Mouse (Mus musculus) ovary, postnatal 10 days (tissue): ENCODE measurements around the gene Lnx1.

Experiments
- DNase-seq: peaks from one replicate; pipeline ENCODE4 v3.0.0; 2022; ENCODE audit warnings: low spot score

Gene Lnx1

DNA sequence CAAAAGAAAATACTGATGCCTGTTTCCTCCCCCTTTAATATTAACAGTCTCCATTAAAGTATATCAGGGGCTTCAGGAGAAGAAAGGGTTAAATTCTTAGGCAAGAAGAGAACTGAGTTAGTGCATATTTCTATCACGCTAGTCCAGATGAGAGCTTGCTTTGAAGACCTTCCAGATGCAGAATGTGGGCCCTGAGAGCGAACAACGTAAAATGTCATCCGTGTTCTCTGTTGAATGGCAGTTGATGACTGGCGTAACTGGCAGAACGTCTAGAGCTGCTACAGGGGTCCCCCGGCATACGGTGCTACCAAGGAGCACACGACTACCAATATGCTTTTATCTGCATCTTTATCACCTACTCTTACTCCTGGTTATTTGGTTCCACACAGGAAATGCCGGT is 100.3 kb downstream of the Lnx1 start:
- no peak for DNase-seq

DNA sequence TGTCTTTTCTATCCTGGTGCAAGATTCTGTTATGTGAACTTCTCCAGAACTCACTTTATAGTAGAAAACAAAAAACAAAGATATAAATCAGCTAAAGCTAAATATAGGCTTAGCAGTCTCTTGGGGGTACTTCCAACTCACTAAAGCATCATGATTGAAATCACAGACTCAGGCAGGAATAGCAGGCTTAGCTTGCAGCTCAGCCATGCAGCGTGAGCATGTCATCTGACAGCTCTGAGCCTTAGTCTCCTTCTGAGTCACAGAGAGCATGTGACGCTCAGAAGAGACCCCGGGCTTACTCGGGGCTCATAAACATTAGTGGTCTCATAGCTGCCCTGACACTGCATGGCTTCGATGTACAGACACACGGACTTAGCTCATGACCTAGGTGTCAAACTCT is 100.7 kb downstream of the Lnx1 start:
- DNase-seq: no peak

DNA sequence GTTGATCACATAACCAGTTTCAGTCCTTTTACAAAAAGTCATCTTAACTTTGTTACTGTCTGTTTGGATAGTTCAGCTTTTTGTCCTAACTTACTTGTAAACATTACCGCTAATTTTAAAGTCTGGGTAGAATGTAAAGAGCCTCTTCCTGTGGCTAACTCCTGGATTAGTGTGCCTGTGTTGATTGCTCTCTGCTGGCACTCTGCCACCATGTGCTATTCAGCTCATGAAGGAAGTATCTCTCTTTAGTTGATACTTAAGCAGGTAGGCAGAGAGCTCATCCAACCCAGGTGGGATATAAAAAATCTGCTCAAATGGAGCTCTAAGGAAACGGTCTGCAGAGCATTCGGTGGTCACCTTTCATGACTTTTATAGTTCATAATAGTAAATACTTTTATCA is 101.5 kb downstream of the Lnx1 start:
- no peak for DNase-seq

DNA sequence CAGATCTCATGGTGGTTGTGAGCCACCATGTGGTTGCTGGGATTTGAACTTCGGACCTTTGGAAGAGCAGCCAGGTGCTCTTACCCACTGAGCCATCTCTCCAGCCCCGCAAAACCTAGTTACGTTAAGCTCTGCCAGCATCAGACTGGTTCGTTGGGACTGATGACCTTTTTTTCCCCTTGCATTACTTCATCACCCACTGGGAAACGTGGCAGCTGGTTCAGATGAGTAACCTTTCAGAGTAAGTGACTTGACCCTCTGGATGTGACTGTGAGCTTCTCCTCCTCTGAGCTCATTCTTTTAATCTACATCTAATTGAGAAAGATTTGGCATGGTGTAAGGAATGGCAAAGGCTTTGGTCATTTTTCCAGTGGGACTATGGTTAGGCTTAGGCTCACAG is 102.7 kb downstream of the Lnx1 start:
- DNase-seq: no peak

DNA sequence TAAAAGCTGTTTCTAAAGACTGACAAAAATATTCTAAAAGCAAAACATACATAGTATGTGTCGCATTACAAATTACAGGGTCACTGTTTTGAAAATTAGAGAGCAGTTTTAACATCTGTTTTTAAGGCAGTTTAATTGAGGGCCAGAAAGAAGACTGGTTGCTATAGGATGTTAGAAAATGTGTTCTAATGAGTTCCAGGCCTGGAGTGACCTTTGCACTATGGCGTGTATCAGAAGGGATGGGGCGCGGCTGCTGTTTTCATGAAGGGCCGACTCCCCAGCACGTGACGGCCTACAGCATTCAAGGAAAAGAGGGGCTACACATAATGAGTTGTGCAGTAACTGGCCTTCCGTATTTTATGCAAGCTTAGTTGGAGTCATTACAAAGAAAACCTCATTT is 109.6 kb downstream of the Lnx1 start:
- DNase-seq: no peak

DNA sequence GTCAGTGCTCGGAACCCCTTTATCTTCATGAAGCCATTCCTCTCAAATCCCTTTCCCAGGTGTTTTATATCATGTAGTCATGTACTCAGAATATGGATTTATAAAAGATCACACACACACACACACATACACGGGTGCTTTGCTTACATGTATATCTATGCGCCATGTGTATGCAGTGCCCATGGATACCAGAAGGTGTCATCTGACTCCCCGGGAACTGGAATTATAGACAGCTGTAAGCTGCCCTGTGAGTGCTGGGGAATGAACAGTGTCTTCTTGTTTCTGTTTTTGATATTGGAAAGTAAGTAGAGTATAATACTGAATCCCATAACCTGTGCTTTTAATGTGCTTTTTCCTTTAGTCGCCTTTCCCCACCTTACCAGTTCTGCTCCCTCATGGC is 111.3 kb downstream of the Lnx1 start:
- DNase-seq: no peak

DNA sequence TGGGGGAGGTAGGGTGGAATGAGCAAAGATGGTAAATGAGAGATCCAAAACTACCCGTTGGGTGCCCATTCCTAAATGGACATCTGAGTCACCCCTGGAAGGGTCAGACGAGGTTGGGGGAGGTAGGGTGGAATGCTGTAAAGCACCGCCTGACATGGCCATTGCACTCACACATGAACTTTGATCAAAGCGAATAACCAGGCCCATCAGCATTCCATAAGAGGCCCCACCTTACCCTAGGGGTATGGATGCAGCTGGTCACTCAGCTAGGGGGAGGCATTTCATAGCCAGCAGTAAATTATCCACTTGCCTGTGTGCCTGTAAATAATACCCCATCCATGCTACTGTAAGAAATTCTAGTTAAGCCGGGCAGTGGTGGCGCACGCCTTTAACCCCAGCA is 113.6 kb downstream of the Lnx1 start:
- no peak for DNase-seq

DNA sequence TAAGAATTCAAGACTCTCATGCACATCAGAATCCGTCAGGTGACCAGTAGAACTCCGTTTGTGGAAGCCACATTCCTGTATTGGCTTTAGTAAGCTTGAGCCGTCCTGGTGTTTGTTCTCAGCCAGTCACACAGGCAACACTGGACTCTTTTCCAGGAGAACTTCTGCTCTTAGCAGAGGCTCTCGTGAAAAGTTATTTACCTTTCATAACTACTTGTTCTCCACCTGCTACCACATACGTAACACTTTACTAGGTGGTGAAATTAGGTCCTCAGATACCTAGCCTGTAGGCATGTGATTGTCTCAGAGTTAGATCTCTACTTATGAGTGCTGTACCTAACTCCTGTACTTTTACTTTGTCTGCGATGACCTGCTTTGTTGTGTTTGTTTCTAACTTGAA is 130.9 kb downstream of the Lnx1 start:
- DNase-seq: no peak

DNA sequence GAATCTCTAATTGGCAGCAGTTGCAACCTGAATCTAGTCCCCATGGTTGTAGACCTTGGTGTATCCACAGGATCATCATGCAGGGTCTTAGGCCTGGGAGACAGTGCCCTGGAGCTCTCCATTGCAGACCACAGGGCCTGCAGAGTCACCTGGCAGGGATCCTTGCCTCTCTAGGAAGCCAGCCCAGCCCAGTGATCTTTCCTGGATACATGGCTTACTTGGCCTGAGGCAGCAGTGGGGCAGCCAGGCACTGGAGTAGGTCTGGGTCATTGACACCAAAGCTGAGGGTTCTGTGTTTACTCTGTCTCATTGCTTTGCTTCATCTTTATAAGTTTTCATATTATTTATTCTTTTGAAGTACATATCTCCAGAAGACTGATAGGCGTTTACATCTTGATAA is 141.6 kb downstream of the Lnx1 start:
- no peak for DNase-seq

DNA sequence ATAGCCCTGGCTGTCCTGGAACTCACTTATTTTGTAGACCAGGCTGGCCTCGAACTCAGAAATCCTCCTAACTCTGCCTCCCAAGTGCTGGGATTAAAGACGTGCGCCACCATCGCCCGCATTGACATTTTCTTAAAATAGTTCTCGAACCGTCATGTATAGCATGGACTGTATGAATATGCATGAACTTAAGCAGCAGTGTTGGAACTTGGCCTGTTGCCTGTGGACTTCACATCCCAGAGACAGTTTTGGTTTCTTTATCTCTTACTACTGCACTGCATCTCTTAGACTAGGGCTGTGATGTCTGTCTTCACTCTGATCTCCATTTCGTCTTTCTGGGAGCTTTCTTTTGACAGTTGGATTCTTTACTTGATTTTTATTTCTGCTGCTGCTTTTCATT is 153.1 kb downstream of the Lnx1 start:
- no peak for DNase-seq

DNA sequence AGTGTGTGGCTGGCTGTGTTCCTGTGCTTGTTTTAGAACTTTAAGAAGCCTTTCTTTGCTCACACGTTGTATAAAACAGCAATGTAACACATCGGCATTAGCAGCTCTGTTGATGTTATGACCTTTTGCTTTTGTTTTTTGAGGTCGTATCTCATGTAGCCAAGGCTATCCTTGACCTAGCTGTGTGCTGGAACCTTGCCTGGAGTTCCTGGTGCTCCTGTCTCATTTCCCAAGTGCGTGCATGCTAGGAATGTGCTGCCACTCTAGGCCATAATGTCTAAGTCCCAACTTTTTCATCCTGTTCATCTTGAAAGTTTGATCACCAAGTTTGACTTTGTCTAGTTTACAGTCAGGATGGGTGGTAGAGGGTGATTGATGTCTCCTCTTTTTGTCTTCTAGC is 157.1 kb downstream of the Lnx1 start:
- no peak for DNase-seq
